Mouse (Mus musculus) gastrocnemius, adult 2 months (tissue): Measurements from ENCODE around the gene Gm28305. TPM values are rescaled to one million over a fixed set of nuclear protein-coding genes. Genes with fewer than 3 reads are reported as not detected.
A peak's percentile ranks its signal among the peaks of the same experiment; 100 is the strongest.

Experiments
- DNase-seq: peaks from one replicate; pipeline ENCODE4 v3.0.0; 2022
- H3K27ac ChIP-seq: fragments of 200-600 bp; 2 replicates; pipeline ENCODE4 v1.8.1; 2022; ENCODE audit warnings: mild to moderate bottlenecking
- H3K4me3 ChIP-seq: fragments of 200-600 bp; 2 replicates; pipeline ENCODE4 v1.8.1; 2022; ENCODE audit warnings: mild to moderate bottlenecking, moderate library complexity
- CTCF ChIP-seq: fragments of 200-600 bp; IDR thresholded peaks from 2 replicates; pipeline ENCODE4 v1.8.1; 2022; ENCODE audit warnings: antibody characterized with exemption, mild to moderate bottlenecking, moderate library complexity
- intact Hi-C: fragments of 180-260 bp; cut with DNase I; formaldehyde crosslinking; loops from one replicate; pipeline ENCODE4 v1.15.1; 2025
- total RNA-seq, 2 experiments: library from RNA; stranded (reverse); gene quantifications; 2 replicates each; pipeline ENCODE4 v1.2.3; 2021

The Gm28305 gene
- total RNA-seq, 2 experiments from 2014 or later = not detected

DNA sequence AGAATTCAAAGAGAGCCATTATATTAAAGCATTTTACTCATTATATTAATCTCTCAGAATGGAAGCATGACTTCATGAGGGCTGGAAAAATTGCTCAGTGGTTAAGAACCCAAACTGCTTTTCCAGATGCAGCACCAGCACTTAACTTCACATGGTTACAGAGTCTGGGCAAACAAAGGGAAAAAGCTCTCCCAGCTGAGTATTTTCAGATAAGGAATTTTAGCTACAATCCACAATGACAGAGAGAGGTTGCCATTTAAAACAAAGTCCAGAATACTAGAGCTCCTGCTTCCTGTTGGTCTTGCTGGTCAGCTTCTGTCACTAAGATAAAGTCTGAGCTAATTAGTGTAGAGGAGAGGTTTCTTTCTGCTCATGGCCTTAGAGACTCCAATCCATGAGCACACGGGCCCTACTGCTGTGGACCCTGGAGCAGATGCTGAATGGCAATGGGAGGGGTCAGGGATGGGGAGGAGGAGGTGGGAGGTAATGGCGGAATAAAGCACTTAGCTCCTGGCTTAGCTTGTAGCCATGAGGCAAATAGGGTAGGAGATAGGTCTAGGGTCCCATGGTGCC, 68.2 kb downstream of the Gm28305 start:
- peak overlapping the region; percentile 57 for H3K27ac ChIP-seq
- H3K4me3 ChIP-seq = no peak overlapping the region
- TF ChIP-seq CTCF = no peak
- DNase-seq = no peak
- intact Hi-C loops = no loop called here

DNA sequence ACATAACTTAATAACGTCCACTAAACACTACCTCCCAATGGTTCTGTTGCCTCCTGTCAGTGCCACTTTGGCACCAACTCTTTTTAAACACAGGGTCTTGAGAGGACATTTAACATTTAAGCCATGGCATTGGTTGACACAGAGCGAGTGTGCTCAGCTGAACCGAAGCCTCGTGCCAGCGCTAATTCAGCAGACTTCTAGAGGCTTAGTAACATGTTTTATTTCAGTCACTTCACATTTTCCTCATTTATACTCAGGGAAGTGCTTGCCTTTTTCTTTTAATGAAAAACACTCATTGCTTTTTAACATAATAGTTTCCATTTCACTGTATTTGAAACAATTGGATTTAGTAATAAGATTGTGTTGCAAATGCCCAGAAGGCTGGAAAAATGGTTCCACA, 68.7 kb downstream of the Gm28305 start:
- no peak overlapping the region for H3K4me3 ChIP-seq
- intact Hi-C loops = no loop called here
- peak overlapping the region; percentile 57 for H3K27ac ChIP-seq
- DNase-seq = no peak
- TF ChIP-seq CTCF = no peak

GRCm38 (mm10) chr9:104123101-104123500, 82.6 kb downstream of the Gm28305 start:
- TF ChIP-seq CTCF = no peak
- no peak for DNase-seq
- intact Hi-C loops = loop anchor here (10.0 kb wide), 1 partner anchor 1798 kb away; no protein-coding TSS in a partner anchor
- no peak overlapping the region for H3K27ac ChIP-seq
- no peak overlapping the region for H3K4me3 ChIP-seq

DNA sequence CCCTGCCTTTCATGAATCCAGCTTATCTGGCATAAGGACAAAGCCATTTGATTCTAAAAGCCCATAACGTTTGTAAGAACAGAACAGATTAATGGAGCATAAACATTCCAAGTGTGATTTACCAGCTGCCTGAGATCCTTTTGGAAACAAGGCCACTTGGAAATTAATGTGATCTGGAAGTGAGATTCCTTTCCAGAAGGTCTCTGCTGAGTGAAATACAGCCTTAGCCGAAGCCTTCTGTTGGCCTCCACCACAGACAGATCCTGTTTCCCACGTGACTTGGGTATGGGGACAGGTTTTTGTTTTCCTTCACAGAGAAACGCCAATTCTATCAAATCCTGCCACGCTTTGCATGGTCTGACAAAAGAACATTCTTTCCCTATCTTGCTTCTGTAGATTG, 83.2 kb downstream of the Gm28305 start:
- no peak for TF ChIP-seq CTCF
- intact Hi-C loops = loop anchor here (10.0 kb wide), 1 partner anchor 1799 kb away; no protein-coding TSS in a partner anchor
- no peak overlapping the region for H3K27ac ChIP-seq
- DNase-seq = no peak
- no peak overlapping the region for H3K4me3 ChIP-seq

Other genes starting within 250 kb of the Gm28305 start
- gene Nphp3, start 38.1 kb upstream of the Gm28305 start, total RNA-seq = 1 to 10 TPM in 1 of 2 experiments, under 1 TPM in 1; 0.89 to 1.1 TPM
- gene Uba5, start 22.5 kb downstream of the Gm28305 start, total RNA-seq = 10 to 100 TPM; 12.6 to 12.9 TPM
- 10 to 100 TPM; 38.3 to 53.7 TPM for gene Acad11, start 22.7 kb downstream of the Gm28305 start, total RNA-seq
- under 1 TPM; 0.61 to 0.71 TPM for gene Ackr4, start 86.3 kb downstream of the Gm28305 start, total RNA-seq
- gene Dnajc13, start 222.3 kb downstream of the Gm28305 start, total RNA-seq = 10 to 100 TPM; 29.7 to 32.1 TPM